Mouse (Mus musculus) gastrocnemius, adult 2 months (tissue): Measurements from ENCODE around the gene Sdk1. TPM values are rescaled to one million over a fixed set of nuclear protein-coding genes. Genes with fewer than 3 reads are reported as not detected.

Source experiments
- DNase-seq: peaks from one replicate; pipeline ENCODE4 v3.0.0; 2022
- H3K27ac ChIP-seq: fragments of 200-600 bp; 2 replicates; pipeline ENCODE4 v1.8.1; 2022; ENCODE audit warnings: mild to moderate bottlenecking
- H3K4me3 ChIP-seq: fragments of 200-600 bp; 2 replicates; pipeline ENCODE4 v1.8.1; 2022; ENCODE audit warnings: mild to moderate bottlenecking, moderate library complexity
- CTCF ChIP-seq: fragments of 200-600 bp; IDR thresholded peaks from 2 replicates; pipeline ENCODE4 v1.8.1; 2022; ENCODE audit warnings: antibody characterized with exemption, mild to moderate bottlenecking, moderate library complexity
- intact Hi-C: fragments of 180-260 bp; cut with DNase I; formaldehyde crosslinking; loops from one replicate; pipeline ENCODE4 v1.15.1; 2025
- total RNA-seq, 2 experiments: library from RNA; stranded (reverse); gene quantifications; 2 replicates each; pipeline ENCODE4 v1.2.3; 2021

Sdk1 gene
- total RNA-seq, 2 experiments from 2014 or later = 0.82 to 1.5 TPM

GRCm38 (mm10) chr5:142150756-142151155, 909.5 kb downstream of the Sdk1 start:
- no peak for DNase-seq
- no peak overlapping the region for H3K27ac ChIP-seq
- intact Hi-C loops = no loop called here
- TF ChIP-seq CTCF = no peak; the same call in 1 of the 2 replicates
- H3K4me3 ChIP-seq = no peak overlapping the region

GRCm38 (mm10) chr5:142156868-142157852, 915.9 kb downstream of the Sdk1 start:
- no peak overlapping the region for H3K4me3 ChIP-seq
- intact Hi-C loops = no loop called here
- no peak overlapping the region for H3K27ac ChIP-seq
- TF ChIP-seq CTCF = no peak
- DNase-seq = no peak

GRCm38 (mm10) chr5:142163483-142163882, 922.2 kb downstream of the Sdk1 start:
- DNase-seq = no peak
- intact Hi-C loops = no loop called here
- H3K4me3 ChIP-seq = no peak overlapping the region
- H3K27ac ChIP-seq = no peak overlapping the region
- no peak for TF ChIP-seq CTCF

GRCm38 (mm10) chr5:142173636-142174035, 932.3 kb downstream of the Sdk1 start:
- no peak overlapping the region for H3K4me3 ChIP-seq
- no peak overlapping the region for H3K27ac ChIP-seq
- no peak for TF ChIP-seq CTCF
- no peak for DNase-seq
- intact Hi-C loops = no loop called here

GRCm38 (mm10) chr5:142178164-142178563, 936.9 kb downstream of the Sdk1 start:
- intact Hi-C loops = no loop called here
- TF ChIP-seq CTCF = no peak
- DNase-seq = no peak
- H3K27ac ChIP-seq = no peak overlapping the region
- H3K4me3 ChIP-seq = no peak overlapping the region

GRCm38 (mm10) chr5:142179304-142179703, 938.0 kb downstream of the Sdk1 start:
- intact Hi-C loops = no loop called here
- H3K27ac ChIP-seq = no peak overlapping the region
- no peak overlapping the region for H3K4me3 ChIP-seq
- no peak for DNase-seq
- no peak for TF ChIP-seq CTCF

GRCm38 (mm10) chr5:142181862-142182261, 940.6 kb downstream of the Sdk1 start:
- intact Hi-C loops = no loop called here
- H3K4me3 ChIP-seq = no peak overlapping the region
- H3K27ac ChIP-seq = no peak overlapping the region
- no peak for TF ChIP-seq CTCF
- no peak for DNase-seq

- no peak for TF ChIP-seq CTCF
- no peak for DNase-seq
- H3K27ac ChIP-seq = no peak overlapping the region
- intact Hi-C loops = no loop called here
- no peak overlapping the region for H3K4me3 ChIP-seq
These were observed 947.5 kb downstream of the Sdk1 start for GRCm38 (mm10) chr5:142188765-142189164.

GRCm38 (mm10) chr5:142209911-142210310, 968.6 kb downstream of the Sdk1 start:
- H3K4me3 ChIP-seq = no peak overlapping the region
- no peak for DNase-seq
- no peak overlapping the region for H3K27ac ChIP-seq
- TF ChIP-seq CTCF = peak; percentile 44
- intact Hi-C loops = no loop called here

- no peak overlapping the region for H3K27ac ChIP-seq
- peak; percentile 8; the same call in 1 of the 2 replicates for TF ChIP-seq CTCF
- no peak overlapping the region for H3K4me3 ChIP-seq
- intact Hi-C loops = no loop called here
- DNase-seq = no peak
These were observed 971.0 kb downstream of the Sdk1 start for GRCm38 (mm10) chr5:142212252-142212651.

- intact Hi-C loops = no loop called here
- Histone ChIP-seq H3K4me3 (no peak overlapping the region), H3K27ac (no peak overlapping the region)
- DNase-seq = no peak
- no peak for TF ChIP-seq CTCF
These were observed 974.7 kb downstream of the Sdk1 start for GRCm38 (mm10) chr5:142215981-142216380.

- TF ChIP-seq CTCF = peak; percentile 50
- DNase-seq = no peak
- Histone ChIP-seq H3K4me3 (no peak overlapping the region), H3K27ac (no peak overlapping the region)
- intact Hi-C loops = no loop called here
These were observed 979.7 kb downstream of the Sdk1 start for GRCm38 (mm10) chr5:142220851-142221503.
